Mouse (Mus musculus) 416B (cell line): ENCODE results near the gene Wfdc18.

ENCODE experiments used
- DNase-seq: peaks from one replicate; pipeline ENCODE4 v3.0.0; 2011; ENCODE audit warnings: low read depth

Wfdc18 gene

GRCm38 (mm10) chr11:83743525-83743924, 34.7 kb downstream of the Wfdc18 start:
- peak; percentile 53 for DNase-seq

- DNase-seq: no peak
Measured at GRCm38 (mm10) chr11:83746152-83746551, 37.3 kb downstream of the Wfdc18 start.

GRCm38 (mm10) chr11:83746681-83747080, 37.9 kb downstream of the Wfdc18 start, which contains the start of gene Wfdc21:
Gene Wfdc21, plus strand, starts transcription at chr11:83746940.
- no peak for DNase-seq

DNA sequence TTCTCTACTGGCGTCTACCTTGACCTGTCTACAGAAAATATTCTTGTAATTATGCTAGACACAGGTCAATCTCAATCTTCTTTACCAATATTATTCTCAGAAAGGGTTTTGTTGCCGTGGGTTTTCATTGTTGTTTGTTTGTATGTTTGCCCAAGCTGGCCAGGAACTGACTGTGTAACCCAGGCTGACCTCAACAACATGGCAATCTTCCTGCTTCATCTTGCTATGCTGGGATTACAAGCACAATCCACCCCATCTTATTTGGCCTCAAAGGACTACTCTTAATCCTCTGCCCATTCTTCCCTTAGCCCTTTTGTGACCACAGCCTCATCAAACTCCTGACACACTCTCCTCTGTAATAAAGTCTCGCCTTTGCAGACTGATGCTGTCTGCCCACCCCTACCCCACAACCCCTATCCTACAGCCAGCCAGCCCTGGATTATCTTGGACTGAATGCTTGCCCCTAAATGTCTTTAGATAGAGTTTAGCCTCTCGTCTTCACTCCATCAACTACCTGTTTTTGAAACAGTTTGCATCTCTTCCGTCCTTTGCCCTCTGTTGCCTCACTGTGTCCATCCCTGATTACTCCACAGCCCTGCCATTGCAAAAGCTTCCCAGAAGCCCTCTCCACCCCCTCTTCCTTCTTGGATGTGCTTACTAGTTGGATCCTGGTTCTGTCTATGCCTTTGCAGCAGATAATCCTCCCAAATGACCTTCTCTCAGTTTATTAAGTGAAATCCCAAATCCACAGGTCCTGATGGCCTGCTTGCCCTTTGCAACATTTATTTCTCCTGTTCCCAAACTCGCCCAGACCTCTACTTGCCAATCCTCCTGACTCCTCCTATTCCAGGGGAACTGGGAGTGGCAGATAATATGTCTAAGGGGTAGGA, 38.8 kb downstream of the Wfdc18 start:
- DNase-seq: no peak

DNA sequence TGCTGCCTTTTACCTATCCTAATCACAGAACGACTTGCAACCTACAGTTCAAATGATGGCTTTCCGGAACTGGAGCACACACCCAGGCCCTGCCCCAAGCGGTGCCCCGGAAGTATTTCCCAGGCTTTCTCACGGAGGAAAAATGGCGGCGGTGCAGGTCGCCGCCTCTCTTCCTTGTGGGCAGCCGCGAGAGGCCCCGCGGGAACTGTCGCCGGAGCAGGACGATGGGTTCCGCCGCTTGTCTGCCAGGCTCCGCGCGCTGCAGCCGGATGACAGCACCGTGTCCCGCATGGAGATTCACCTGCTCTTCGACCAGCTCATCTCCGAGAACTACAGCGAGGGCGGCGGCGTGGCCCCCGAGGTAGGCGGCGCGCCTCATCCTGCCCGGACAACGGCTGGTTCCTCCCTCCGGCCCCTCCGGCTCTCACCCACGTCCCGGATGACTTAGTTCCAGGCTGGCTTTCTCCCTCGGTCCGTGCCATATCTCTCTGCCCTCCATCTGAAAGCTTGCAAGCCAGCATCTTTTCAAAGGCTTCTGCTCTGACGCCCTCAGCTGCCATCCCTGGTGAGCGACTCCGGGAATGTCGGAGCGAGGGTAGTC, 44.9 kb downstream of the Wfdc18 start, which contains the start of gene Heatr6:
TSS of gene Heatr6 (plus strand) at position 116 of the 601 bp plus-strand sequence.
- peak; percentile 94 for DNase-seq

DNA sequence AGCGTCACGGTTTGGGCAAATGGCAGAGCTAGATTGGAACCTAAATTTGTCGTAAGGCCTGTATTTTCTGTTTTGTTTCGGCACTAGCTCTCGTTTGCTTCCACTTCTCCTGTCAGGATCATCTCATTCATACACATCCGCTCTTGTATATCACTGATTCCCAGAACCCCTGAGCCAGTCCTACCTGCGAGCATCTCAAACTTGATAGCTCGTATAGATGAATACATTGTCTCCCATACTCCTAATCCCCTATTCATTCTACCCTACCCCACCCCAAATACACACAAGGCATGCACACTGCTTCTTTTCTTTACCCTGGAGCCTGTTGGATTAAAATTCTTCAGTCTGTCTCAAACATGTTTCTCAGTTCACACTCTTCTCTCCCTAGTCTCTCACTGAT, 45.4 kb downstream of the Wfdc18 start:
- no peak for DNase-seq
